Mouse (Mus musculus) erythroblast, adult 5-6 weeks (primary cell): ENCODE results near the gene Arap1. TPM values are rescaled to one million over a fixed set of nuclear protein-coding genes. Genes with fewer than 3 reads are reported as not detected.

ENCODE experiments used
- ATAC-seq: replicated peaks from 2 replicates; pipeline ENCODE4 v1.8.0; 2016; ENCODE audit warnings: moderate number of reproducible peaks, mild to moderate bottlenecking, moderate TSS enrichment, inconsistent platforms; ENCODE audit not compliant: poor library complexity, low FRiP score, severe bottlenecking
- total RNA-seq, 2 experiments: library from RNA; stranded (forward) in 1 of 2; stranded (reverse) in 1 of 2; fragments of 150-400 nt in 1 of 2; fragments of 200-764, 138-1000 nt in 1 of 2; gene quantifications; 2 replicates each; pipeline versions ENCODE4 v1.2.3 to v1.2.4; 2015 to 2017; ENCODE audit warnings: low replicate concordance in 2 of 2

The Arap1 gene
- total RNA-seq, 2 experiments from 2014 or later: 8.3 to 26.5 TPM

DNA sequence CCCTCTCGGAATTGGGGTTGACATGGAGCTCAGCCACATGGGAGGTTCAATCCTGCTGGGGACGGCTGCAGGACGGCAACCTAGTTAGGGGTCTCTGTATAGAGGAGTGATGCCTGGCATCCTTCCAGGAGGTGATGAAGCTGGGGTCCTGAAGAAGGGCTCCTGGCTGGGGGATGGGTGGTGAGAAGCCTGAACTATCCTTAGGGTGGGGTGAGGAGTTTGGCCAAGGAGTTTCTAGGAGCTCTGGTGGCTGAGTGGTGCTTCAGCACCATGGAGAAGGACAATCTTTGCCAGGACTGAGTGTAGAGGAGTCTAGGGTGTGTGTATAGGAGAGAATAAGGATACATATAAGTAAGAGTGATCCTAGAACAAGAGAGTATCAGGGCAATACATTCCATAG lies 74.2 kb downstream of the Arap1 start:
- ATAC-seq: no peak

DNA sequence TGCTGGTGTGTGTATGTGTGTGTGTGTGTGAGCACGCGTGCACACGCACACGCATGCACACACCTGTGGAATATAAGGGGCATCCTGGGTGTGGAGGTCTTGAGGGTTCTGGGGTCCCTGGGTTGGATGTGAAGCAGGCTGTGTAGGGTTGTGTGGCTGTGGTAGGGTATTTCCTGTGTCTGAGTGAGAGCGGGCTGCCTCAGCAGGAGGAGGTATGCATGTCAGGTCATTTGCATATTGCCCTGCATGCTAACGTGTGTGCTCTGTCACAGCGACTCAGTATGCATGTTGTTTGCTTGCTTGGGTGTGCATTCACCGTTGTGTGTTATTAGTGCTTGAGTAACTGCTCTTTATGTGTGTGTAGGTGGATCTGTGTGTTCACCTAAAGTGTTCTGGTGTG lies 74.8 kb downstream of the Arap1 start:
- no peak for ATAC-seq

DNA sequence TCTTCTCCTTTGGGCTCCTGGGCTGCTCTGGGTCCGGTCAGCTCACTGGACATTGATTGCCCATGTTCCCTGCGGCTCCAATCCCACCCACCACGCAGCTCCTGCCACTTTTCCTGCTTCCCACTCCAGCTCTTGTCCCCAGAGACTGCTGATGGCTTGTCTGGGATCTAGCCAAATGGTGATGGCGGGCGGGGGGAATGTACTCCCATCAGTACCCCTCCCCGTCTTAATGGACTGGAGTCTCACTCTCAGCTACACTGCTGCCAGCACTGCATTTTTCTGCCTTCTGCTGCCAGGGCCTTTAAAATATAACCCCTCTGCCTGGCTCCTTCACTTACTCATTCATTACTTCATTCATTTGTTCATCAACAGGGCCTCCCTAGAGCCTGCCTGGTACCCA lies 76.1 kb downstream of the Arap1 start:
- no peak for ATAC-seq

DNA sequence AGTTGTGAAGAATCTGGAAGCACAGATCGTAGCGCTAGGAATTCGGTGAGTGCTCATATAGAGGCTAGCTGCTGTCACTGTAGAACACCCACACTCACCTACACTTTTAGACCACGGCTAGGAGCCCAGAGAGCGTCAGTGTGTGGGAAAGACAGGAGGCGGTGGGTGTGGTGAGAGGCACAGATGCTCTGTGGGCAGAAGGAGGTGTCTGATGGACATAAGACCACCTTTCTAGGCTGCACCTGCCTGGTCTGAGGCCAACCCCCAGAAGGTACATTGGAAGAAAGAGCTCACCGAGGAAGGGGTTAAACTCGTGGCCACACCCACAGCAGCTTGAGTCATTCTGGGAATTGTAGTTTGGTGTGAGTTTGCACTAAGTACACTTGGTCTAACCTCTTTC lies 78.8 kb downstream of the Arap1 start:
- no peak for ATAC-seq

DNA sequence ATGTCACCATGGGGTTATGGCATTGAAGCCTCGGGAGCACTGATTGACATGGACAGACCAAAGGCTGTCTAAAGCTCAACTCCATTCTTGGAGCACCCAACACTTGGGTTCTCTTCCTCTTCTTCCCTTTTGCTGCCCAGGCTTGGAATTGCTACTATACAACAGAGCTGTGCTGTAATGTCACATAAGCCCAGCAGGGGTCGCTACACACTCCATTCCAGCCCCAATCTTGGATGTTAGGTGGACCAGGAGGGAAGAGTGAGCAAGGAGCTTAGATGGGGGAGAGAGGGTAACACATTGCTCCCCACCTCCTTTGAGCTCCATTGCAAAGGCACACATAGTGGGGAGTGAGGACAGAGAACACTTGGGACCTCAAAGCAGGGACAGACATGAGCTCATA lies 79.9 kb downstream of the Arap1 start:
- 0 out of 2 replicates have a peak, but pooled peaks have one; percentile 50 for ATAC-seq

DNA sequence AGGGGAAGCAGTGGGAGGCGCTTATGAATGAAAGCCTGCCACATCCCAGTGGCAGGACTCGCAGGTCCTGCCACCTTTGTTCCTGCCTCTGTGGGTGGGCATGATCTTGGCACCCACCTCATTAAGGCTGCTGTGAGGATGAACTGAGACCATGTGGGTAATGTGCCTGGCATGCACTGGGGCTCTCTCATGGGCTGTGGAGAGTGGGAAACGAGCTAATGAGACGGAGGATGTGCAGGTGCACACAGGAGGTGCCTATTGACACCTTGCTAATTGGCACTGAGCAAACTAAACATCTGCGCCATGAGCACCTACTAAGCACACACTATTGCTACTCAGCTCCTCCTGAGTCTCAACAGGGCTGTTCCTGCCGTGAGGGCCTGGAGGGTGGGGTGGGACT lies 87.2 kb downstream of the Arap1 start:
- ATAC-seq: no peak

DNA sequence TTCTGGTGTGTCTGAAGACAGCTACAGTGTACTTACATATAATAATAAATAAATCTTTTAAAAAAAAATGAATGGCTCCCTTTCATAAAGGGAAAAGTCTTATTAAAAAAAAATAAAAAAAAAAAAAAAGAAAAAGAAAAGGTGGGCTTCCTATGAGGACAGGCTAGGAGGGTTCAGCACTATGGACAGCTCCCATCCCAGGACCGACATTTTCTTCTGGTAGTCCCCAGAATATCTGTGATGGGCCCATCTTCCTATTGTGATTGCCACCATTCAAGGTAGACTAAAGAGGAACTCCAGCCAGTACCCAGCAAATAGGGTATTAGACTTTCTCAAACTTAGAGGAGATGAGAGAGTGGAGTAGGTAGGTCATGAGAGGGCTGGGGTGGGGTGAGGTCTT lies 90.0 kb downstream of the Arap1 start:
- no peak for ATAC-seq

DNA sequence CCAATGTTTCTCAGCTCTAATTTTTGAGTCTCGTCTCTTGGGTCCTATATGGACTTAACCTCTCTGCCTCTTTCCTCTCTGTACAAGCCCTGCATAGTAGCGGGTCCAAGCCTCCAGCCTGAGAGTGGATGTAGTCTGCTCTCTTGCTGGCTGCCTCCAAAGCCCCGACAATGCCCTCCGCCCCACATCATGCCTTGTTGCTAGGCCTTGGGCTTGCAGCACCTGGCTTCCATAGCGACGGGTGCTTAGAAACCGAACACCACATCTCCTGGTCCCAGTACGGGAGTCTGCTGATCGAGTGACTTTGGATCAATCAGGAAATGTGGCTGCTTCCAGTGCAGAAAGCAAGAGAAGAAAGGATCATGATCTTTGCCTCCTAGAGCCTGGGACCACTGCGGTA lies 95.2 kb downstream of the Arap1 start:
- ATAC-seq: no peak

DNA sequence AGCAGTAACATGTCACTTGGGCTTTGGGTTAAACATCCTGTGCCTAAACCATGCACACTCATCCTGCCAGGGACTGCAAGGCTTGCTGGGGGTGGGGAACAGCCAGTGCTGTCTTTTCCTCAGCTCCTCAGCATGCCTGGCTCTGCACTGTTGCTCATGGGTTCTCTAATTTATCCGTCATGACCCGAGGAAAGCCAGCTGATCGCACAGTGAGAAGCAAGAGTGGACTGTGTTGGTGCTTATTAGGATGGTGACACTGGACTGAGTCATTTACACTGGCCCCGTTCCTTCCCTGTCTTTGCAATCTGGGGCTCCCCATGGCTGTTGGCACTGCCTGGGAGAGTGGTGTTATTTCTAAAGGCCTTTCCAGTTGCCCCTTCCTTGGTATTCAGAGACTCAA lies 96.3 kb downstream of the Arap1 start:
- no peak for ATAC-seq

DNA sequence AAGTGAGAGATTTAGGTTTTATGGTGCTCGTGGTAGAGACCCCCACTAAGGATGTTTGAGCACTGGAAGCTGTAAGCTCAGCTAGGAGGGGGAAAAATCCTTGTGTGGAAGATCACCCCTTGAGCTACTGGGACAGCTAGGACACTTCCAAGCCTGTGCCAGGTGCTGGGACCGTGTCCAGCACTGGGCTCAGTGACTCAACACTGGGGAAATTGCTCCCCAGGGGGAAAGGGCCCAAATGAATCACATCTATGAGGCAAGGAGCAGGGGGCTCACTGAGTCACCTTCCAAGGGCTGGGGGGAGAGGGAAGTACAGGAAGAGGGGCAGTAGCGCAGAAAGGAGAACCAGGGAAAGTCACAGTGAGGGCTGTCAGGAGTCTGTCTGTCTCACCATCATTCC lies 102.0 kb downstream of the Arap1 start:
- ATAC-seq: no peak

DNA sequence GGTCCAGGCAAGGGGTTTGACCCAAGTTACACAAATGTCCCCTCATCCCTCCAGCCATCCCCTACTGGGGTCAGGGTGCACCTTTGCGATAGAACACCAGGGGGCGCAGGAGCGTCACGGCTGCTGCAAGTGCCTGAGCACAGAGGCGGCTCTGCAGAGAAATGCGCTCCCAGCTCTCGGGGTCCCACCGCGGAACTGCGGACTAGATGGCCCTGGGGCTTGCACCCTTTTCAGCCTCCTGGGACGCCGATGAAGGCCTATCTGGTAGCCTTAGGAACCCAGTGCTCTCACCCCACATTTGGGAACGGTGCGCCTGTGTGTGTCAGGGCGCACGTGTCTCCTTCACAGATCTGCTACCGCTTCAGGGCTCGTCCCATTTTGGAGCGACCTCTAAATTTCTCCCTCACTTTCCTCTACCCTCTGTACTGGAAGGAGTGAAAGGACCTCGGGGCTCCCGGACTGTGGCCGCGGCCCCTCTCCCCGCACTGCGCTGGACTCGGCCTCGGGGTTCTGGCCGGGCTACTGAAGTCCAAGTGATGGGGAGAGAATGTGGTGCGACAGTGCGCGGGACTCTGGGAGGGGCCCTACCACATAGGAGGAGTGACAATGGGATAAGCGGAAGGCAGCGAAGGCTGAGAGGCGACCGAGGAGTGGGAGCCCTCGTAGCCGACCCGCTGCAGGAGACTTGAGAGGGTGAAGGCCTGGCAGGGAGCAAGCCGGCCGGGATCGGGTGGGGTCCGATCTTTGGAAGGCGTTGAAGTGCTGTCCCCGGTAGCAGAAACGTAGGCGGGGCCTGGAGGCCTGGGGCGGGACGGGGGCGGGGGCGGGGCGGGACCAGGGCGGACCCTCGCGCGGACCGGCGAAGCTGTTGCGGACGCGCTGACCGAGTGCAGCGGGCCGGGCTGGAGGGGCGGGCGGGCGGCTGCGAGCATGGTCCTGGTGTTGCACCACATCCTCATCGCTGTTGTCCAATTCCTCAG lies 102.8 kb downstream of the Arap1 start:
- peak; percentile 82 for ATAC-seq

DNA sequence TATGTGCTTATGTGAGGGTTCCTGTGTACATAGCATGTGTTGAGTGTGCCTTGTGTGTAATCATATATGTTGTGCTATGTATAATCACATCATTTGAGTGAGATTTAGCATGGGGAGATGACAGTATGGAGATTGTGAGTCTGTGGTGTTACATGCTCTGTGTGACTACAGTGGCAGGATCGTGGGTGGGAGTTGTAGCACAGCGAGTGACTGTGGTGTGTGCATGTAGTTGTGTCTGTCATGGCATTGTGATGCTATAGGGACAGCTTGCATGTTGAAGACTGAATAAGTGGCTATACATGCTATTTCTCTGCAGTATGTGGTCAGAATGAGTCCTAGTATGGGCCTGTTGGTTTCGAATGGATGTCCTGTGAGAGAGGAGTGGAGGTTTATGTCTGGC lies 104.8 kb downstream of the Arap1 start:
- ATAC-seq: no peak

DNA sequence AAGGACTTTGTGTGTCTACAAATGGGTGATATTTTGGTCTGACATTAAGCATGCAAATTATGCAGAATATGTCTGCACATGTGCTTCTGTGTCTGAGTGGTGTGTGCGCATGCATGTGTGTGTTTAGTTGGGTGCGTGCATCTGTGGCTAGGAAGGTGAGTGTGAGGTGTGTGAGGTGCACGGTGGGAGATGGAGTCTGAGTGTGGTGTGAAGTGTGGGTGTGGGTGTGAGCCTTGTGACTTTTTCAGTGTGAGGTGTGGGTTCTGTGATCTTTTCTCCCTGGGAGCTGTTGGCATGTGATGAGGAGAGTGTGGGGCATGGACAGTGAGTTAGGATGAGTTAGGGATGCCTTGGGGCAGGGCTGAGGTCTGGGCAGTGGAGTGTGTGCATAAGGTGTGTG lies 105.4 kb downstream of the Arap1 start:
- no peak for ATAC-seq

DNA sequence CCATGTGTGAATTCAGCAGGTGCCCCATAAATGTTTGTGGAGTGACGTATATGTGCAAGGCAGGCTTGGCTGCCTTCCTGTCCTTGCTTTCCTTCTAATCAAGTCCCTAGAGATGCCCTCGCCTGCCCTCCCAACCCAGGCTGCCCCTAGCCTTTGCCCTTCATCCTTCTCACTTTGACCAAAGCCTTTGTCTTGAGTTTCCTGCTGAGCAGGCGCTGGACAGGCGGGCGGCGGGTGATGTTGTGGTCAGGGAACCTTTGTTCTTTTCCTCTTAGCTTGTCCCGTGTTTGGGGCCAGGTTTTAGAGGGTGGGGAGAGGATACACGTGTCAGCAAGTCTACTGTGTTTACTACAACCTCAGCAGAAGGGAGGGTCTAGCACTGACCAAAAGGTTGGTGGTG lies 105.9 kb downstream of the Arap1 start:
- ATAC-seq: no peak

DNA sequence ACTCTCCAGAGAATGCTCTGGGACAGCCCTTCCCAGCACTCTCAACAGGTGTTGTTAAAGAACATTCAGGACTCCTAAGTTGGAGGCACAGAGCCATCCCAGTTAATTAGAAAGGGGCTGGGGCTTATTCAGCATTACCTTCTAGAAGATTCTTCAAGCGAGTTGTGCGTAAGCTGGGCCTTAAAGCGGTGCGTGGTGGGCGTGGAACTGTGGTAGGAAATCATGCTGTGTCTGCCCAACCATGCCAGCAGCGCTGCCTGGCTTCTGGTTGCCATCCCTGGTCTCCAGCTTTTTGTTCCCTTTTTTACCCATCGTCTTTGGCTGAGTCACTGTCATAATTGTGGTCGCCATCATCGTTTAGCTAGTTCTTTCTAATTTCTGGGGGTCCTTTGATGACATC lies 106.6 kb downstream of the Arap1 start:
- no peak for ATAC-seq

DNA sequence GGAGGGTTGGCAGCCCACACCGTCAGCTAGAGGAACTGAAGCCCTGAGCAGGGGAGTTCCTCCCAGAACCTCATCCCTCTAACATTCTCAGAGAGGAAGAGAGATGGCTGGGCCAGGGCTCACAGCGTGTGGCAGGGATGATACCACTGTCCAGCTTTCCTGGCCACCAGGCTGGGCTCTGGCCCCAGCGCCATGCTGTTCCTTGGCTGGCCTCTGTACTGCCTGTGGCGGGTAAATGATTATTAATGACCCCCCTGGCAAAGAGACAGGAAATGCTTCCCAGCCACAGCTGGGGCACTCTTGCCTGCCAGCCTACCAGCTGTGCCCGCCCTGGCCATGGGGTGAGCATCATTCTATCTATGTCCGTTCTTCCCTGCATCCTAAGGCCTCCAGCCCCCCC lies 107.3 kb downstream of the Arap1 start:
- no peak for ATAC-seq

DNA sequence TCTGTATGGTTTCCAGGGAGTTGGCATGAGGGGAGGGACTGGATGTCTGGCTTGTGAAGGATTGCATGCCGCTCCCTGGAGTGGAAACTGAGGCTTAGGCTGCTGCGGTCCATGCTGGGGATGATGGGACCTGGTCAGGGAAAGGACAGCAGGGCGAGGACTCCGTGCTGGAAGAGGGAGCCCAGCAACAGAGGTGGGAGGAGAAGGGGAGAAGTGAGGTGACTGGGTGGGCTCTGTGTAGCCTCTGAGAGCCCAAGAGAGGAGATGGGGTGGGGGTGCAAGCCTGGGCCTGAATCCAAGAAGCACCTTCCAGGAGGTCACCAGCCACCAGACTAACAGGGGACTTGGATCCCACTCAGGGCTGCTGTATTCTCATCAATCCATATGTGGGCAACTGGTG lies 108.5 kb downstream of the Arap1 start:
- no peak for ATAC-seq

DNA sequence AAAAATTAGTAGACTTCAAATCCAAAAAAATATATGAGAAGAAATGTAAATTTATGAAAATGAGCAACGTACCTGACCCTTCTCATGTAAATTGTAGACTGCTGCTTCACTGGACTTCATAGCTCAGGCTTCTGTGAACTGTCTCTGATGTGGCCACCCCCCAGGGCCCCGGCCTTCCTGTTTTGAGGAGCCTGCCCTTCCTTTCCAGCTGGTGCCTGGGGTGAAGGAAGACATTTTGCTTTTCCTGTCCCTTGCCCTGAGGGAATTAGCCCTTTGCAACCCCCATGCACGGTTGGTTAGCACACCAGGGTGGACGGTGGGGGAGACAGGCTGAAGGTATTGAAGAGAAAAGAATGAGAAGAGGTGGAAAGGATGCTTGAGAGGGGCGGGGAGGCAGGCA lies 108.9 kb downstream of the Arap1 start:
- no peak for ATAC-seq

DNA sequence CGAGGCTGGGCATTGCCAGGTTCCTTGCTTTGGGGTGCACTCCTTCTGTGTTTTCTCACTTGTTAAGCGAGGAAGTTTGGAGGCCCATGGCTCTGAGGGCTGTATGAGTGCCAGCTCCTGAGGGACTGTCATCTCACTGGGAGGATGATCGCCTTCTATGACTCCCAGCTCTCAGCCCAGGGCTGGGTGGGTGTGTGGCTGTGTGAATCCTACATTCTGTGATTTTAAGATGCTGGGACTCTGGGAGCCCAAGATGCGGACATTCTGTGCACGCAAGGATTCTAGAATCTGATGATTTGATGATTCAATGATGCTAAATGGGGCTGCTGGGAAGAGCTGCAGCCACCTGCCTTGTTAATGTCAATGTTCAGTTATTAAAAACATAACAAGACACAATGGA lies 109.4 kb downstream of the Arap1 start:
- no peak for ATAC-seq

DNA sequence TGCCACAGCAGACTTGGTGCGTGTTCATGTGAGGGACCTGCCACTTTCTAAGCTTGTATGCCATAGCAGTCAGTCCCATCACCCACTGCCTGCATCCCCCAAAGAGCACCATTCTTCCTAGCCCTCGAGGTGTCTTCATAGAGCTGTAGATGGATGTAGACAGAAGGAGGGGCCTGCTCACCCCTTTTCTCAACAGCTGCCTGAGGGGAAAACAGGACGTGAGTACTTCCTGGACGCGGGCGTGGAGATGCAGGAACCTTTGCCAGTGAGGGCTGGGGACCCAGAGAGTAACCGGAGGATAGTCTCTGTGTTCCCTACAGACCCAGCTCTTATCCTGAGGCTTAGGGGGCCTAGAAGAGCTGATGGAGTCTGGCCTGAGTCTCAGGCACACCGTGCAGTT lies 109.9 kb downstream of the Arap1 start:
- ATAC-seq: no peak

DNA sequence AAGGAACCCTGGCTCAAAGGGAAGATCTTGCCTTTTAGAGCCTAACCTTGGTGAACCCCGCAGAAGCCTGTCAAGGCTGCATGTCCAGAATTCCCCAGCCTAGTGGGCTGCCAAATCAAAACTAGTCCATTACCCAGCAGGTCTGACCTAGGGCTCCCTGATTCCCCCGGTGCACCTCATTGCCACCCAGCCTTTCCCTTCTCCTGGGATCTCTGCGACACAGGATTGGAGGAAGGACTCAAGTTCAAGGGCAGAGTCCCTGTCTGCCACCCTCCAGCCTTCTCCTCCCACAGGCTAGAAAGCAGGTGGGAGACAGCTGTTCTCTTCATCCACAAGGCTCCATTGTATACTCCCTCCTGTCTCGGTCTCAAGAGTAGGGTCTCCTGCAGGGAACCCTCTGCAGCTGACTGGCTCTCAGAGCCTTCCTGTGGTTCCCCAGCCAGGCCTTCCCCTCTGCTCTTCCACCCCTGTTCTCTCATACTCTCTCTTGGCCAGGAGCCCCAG lies 110.5 kb downstream of the Arap1 start:
- ATAC-seq: no peak
